Mouse (Mus musculus) kidney, adult 2 months (tissue): ENCODE results near the gene Gm47841.

ENCODE experiments used
- CTCF ChIP-seq: fragments of 200-500 bp; conservative IDR thresholded peaks from 2 replicates; pipeline ENCODE4 v1.5.1; 2011; ENCODE audit warnings: low read depth, mild to moderate bottlenecking, control low read depth, low read length, moderate library complexity, mixed read lengths; ENCODE audit not compliant: insufficient read depth, insufficient read length
- POLR2A ChIP-seq: fragments of 200-500 bp; IDR thresholded peaks from one replicate; pipeline ENCODE4 v1.6.1; 2011; ENCODE audit warnings: low read depth, low read length, control low read depth

DNA sequence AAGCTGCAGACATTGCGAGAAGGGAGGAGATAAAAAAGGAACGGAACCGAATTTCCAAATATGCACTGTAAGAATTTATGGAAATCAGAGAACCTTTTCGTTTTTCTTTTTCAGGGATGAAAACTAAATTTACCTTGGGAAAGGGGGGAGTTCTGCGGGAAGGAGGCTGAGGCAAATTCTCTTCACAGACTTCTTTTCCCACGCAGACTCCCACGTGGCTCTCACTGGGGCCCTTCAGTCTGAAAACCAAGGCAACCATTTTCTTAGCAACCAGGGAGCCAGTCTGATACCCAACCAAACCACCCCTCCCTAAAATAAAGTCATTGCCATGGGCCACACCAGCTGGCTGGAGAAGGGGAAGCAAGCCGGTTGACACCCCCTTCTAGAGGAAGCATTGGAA lies 41.5 kb downstream of the Gm47841 start:
- TF ChIP-seq CTCF (no peak), POLR2A (no peak)
